Mouse (Mus musculus) left cerebral cortex, postnatal 25 days (tissue): Measurements from ENCODE around the gene Neu4. TPM values are rescaled to one million over a fixed set of nuclear protein-coding genes. Genes with fewer than 3 reads are reported as not detected.
"Not testable (repeated sequence)": the region's sequence is repeated elsewhere in the genome, so short reads cannot be mapped to it uniquely, and the experiment has no call there.

Experiments
- DNase-seq, 2 experiments: peaks; one replicate each; pipeline ENCODE4 v3.0.0; 2022; ENCODE audit warnings: low spot score in 2 of 2, mixed read lengths in 1 of 2
- intact Hi-C: fragments of 180-260 bp; cut with DNase I; formaldehyde crosslinking; loops from one replicate; pipeline ENCODE4 v1.15.1; 2025
- total RNA-seq, 2 experiments: library from RNA; stranded (reverse); gene quantifications; 2 replicates each; pipeline ENCODE4 v1.2.3; 2021

Neu4 gene
- total RNA-seq, result 10 to 100 TPM in 1 of 2 experiments, 1 to 10 TPM in 1; 7.6 to 11.1 TPM

GRCm38 (mm10) chr1:94020151-94020550, at the start of gene Neu4:
Gene Neu4, plus strand, starts transcription at chr1:94020451.
- intact Hi-C loops, result no loop called here
- peak in 1 of 2 experiments; percentile 15 for DNase-seq

- intact Hi-C loops, DNase-seq: not testable (repeated sequence)
These were observed 49.5 kb upstream of the Neu4 start for GRCm38 (mm10) chr1:93970797-93971196.

GRCm38 (mm10) chr1:93975764-93976163, 44.5 kb upstream of the Neu4 start:
- DNase-seq, intact Hi-C loops: not testable (repeated sequence)

- DNase-seq, intact Hi-C loops: not testable (repeated sequence)
These were observed 42.0 kb upstream of the Neu4 start for GRCm38 (mm10) chr1:93978287-93978686.

- intact Hi-C loops, result not testable (repeated sequence)
These were observed 39.3 kb upstream of the Neu4 start for GRCm38 (mm10) chr1:93980932-93981331.

GRCm38 (mm10) chr1:93986167-93986566, 34.1 kb upstream of the Neu4 start:
- no peak for DNase-seq
- intact Hi-C loops, result loop anchor here (5.0 kb wide), 1 partner anchor 91 kb away; no protein-coding TSS in a partner anchor

More at GRCm38 (mm10) chr1:93980932-93981331, 39.3 kb upstream of the Neu4 start:
- not testable (repeated sequence) for DNase-seq

GRCm38 (mm10) chr1:93988786-93989185, 31.5 kb upstream of the Neu4 start:
- no peak for DNase-seq
- intact Hi-C loops, result loop anchor here (5.0 kb wide), 1 partner anchor 89 kb away; no protein-coding TSS in a partner anchor

- not testable (repeated sequence) for DNase-seq
- intact Hi-C loops, result loop anchor here (10.0 kb wide), 1 partner anchor 135 kb away; no protein-coding TSS in a partner anchor
These were observed 30.0 kb upstream of the Neu4 start, which contains the start of gene Gal3st2c for GRCm38 (mm10) chr1:93990209-93990608. Gene Gal3st2c, plus strand, starts transcription at chr1:93990509.

GRCm38 (mm10) chr1:93991068-93991467, 29.2 kb upstream of the Neu4 start:
- intact Hi-C loops, result loop anchor here (10.0 kb wide), 1 partner anchor 136 kb away; no protein-coding TSS in a partner anchor
- DNase-seq, result not testable (repeated sequence)

- DNase-seq, result not testable (repeated sequence)
- intact Hi-C loops, result loop anchor here (10.0 kb wide), 1 partner anchor 137 kb away; no protein-coding TSS in a partner anchor
These were observed 28.8 kb upstream of the Neu4 start for GRCm38 (mm10) chr1:93991491-93991890.

GRCm38 (mm10) chr1:94001023-94001422, 19.2 kb upstream of the Neu4 start:
- DNase-seq, result no peak
- intact Hi-C loops, result no loop called here

- intact Hi-C loops, result not testable (repeated sequence)
- peak; percentile 24 to 50 for DNase-seq
These were observed 14.2 kb upstream of the Neu4 start for GRCm38 (mm10) chr1:94005954-94006506.

- intact Hi-C loops, result not testable (repeated sequence)
- peak; percentile 80 to 96 for DNase-seq
These were observed 11.4 kb upstream of the Neu4 start for GRCm38 (mm10) chr1:94008826-94009225.

GRCm38 (mm10) chr1:94011643-94012042, 8.6 kb upstream of the Neu4 start:
- no peak for DNase-seq
- intact Hi-C loops, result loop anchor here (2.0 kb wide), 1 partner anchor 67 kb away; no protein-coding TSS in a partner anchor

- DNase-seq, result peak in 1 of 2 experiments; percentile 35
- intact Hi-C loops, result no loop called here
These were observed 7.4 kb downstream of the Neu4 start for GRCm38 (mm10) chr1:94027506-94028108.

GRCm38 (mm10) chr1:94028741-94029140, 8.5 kb downstream of the Neu4 start:
- DNase-seq, result no peak
- intact Hi-C loops, result no loop called here

- intact Hi-C loops, result no loop called here
- DNase-seq, result no peak
These were observed 12.9 kb downstream of the Neu4 start for GRCm38 (mm10) chr1:94033075-94033602.

GRCm38 (mm10) chr1:94034984-94035743, 14.9 kb downstream of the Neu4 start:
- peak; percentile 86 to 92 for DNase-seq
- intact Hi-C loops, result loop anchor here (1.0 kb wide), 1 partner anchor 43 kb away; no protein-coding TSS in a partner anchor

GRCm38 (mm10) chr1:94040391-94040790, 20.1 kb downstream of the Neu4 start:
- no peak for DNase-seq
- intact Hi-C loops, result no loop called here

- DNase-seq, result no peak
- intact Hi-C loops, result no loop called here
These were observed 25.3 kb downstream of the Neu4 start for GRCm38 (mm10) chr1:94045559-94045958.
